Mouse (Mus musculus): ENCODE measurements around the gene Raf1. TPM values are rescaled to one million over a fixed set of nuclear protein-coding genes. Genes with fewer than 3 reads are reported as not detected.
"Not testable (repeated sequence)": the region's sequence is repeated elsewhere in the genome, so short reads cannot be mapped to it uniquely, and the experiment has no call there.

Raf1 gene
- polyA plus RNA-seq, 1 experiment from 2014 or later = 125 TPM

DNA sequence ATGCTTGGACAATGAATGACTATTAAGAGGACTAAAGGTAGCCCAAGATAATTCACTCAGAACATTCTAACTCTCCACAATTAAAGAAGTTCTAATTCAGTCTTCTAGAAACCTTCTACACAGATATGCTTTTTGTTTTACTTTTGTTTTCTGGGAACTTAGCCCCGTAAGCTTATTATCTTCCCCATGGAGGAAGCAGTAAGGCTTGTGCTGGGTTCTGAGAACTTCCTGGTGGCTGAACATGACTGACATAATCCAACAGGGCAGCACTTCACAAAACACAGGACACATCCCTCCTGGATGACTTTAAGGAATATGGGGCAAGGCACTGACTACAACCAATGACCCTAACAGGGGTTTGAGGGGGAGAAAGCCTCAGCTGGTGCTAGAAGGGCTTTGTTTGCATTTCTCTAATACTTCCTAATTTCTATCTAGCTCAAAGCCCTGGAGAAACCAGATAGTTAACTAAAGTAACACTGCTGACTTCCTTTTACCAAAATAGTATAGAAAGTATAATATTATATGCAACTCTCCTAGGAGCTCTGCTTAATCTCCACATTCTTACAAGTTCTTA is 26.6 kb downstream of the Raf1 start:
- H3K27me3 ChIP-seq (replicated peaks) = no peaks in the 10 kb centered on the region
- no peak overlapping the region for H3K4me2 ChIP-seq
- no peak overlapping the region for H3K4me3 ChIP-seq (replicated peaks)
- H3K4me1 ChIP-seq = peaks cover 27% of the 10 kb centered on the region
- no peak for ATAC-seq (ENCODE audit: low FRiP score)
- no peaks in the 10 kb centered on the region for H3K36me3 ChIP-seq
- no peaks in the 10 kb centered on the region for H3K9me3 ChIP-seq (replicated peaks)
- no peak overlapping the region for H3K9ac ChIP-seq (replicated peaks)
- no peak overlapping the region for H3K27ac ChIP-seq (replicated peaks)
- 79% methylated on average over 1 of the region's 1 CpGs for WGBS

DNA sequence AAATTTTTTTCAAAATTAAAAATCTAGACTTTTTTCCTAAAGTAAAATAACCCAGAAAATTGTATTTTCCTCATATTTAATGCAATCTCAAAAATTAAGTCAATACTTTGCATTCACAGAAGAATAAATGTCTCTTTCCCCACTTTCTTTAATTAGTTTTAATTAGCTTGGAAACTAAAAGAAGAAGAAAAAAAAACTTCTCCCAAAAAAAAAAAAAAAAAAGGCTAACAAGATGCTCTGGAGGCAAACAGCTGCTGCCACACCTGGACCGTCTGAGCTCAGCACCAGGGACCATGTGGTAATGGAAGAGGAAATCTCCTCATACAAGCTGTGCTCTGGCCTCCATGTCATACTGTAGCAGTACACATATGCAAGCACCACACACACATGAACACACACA is 33.1 kb downstream of the Raf1 start:
- WGBS = 57% methylated on average over 1 of the region's 1 CpGs
- ATAC-seq (ENCODE audit: low FRiP score) = no peak
- no peak overlapping the region for H3K9ac ChIP-seq (replicated peaks)

DNA sequence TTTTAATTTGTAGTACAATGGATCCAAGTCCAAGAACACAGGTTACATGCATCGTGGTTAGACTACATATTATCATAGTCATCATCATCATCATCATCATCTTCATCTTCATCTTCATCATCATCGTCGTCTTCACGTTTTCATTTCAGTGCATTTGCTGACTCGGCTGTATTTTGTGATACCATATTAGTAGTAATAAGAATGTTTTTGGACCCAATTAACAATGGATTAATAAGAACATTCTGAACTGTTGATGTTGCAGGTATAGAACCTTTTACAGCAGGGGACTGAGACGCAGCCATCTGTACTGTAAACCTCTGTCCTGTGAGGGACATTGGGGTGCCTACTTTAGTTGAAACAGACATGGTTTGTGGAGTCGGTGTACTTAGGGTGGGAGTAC is 38.2 kb downstream of the Raf1 start:
- not testable (repeated sequence) for H3K4me3 ChIP-seq (replicated peaks); H3K27ac ChIP-seq (replicated peaks); H3K4me2 ChIP-seq; H3K9me3 ChIP-seq (replicated peaks); H3K9ac ChIP-seq (replicated peaks); ATAC-seq (ENCODE audit: low FRiP score); H3K4me1 ChIP-seq; H3K27me3 ChIP-seq (replicated peaks)
- WGBS = 96% methylated on average over 7 of the region's 7 CpGs
- H3K36me3 ChIP-seq = peaks cover 49% of the 10 kb centered on the region

More for the DNA sequence above, 33.1 kb downstream of the Raf1 start:
- Histone ChIP-seq H3K27ac (replicated peaks) (no peak overlapping the region), H3K36me3 (peaks cover 9% of the 10 kb centered on the region), H3K9me3 (replicated peaks) (no peaks in the 10 kb centered on the region), H3K27me3 (replicated peaks) (no peaks in the 10 kb centered on the region), H3K4me2 (no peak overlapping the region), H3K4me1 (peaks cover 3% of the 10 kb centered on the region; the same call in 1 of the 2 replicates), H3K4me3 (replicated peaks) (no peak overlapping the region)

DNA sequence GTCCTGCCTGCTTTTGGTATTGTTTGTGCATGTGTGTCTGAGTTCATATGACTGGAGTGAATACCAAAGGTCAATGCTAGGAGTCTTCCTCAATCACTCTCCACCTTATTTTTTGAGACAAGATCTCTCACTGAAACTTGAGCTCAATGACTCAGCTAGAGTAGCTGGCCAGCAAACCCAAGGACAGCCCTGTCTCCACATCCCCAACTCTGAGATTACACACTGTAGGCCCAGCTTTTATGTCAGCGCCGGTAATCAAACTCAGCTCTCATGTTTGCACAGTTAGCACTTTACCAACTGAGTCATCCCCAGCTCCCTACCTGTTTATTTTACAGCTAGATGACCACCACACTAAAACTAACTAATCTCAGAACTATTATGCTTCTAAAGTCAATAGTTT is 42.4 kb downstream of the Raf1 start:
- Histone ChIP-seq H3K9ac (replicated peaks) (no peak overlapping the region), H3K4me2 (no peak overlapping the region), H3K4me3 (replicated peaks) (no peak overlapping the region), H3K27me3 (replicated peaks) (no peaks in the 10 kb centered on the region), H3K9me3 (replicated peaks) (no peaks in the 10 kb centered on the region), H3K27ac (replicated peaks) (no peak overlapping the region), H3K36me3 (peaks cover 80% of the 10 kb centered on the region), H3K4me1 (no peaks in the 10 kb centered on the region)
- 96% methylated on average over 2 of the region's 2 CpGs for WGBS
- no peak for ATAC-seq (ENCODE audit: low FRiP score)

DNA sequence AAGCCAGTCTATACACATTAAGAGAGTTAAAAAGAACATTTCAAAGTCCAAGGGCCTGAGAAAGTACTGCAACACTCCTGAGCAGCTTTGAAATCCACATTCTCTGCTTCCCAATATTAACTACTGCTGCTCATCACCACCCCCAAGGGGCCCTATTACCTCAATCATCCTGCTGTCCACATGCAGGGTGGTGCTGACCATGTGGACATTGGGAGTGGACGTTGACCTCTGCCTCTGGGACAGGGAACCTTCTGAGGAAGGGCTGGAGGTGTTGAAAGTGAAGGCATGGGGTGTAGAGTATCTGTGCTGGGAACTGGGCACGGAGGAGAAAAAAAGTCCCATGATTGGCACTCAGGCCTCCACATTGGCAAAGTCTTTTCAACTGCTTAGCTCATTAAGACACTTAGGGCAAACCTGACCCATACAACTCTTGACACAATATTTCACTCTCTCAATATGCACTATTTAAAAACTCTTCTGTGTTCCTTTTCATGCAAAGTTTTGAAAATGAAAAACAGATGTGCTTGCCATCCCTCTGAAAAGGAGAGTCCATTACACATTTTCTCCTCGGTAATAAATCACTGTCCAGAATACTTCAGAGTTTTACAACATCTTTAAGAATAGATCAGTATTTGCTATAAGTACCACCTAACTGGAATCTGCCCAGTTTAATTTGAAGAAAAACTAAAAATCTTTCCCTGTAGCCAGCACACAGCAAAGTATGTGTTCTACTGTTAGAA is 45.2 kb downstream of the Raf1 start:
- no peak for ATAC-seq (ENCODE audit: low FRiP score)
- WGBS = 91% methylated on average over 3 of the region's 3 CpGs
- Histone ChIP-seq H3K27ac (replicated peaks) (no peak overlapping the region), H3K36me3 (peaks cover 74% of the 10 kb centered on the region), H3K27me3 (replicated peaks) (no peaks in the 10 kb centered on the region), H3K4me2 (no peak overlapping the region), H3K4me3 (replicated peaks) (no peak overlapping the region), H3K9me3 (replicated peaks) (no peaks in the 10 kb centered on the region), H3K4me1 (no peaks in the 10 kb centered on the region), H3K9ac (replicated peaks) (no peak overlapping the region)

DNA sequence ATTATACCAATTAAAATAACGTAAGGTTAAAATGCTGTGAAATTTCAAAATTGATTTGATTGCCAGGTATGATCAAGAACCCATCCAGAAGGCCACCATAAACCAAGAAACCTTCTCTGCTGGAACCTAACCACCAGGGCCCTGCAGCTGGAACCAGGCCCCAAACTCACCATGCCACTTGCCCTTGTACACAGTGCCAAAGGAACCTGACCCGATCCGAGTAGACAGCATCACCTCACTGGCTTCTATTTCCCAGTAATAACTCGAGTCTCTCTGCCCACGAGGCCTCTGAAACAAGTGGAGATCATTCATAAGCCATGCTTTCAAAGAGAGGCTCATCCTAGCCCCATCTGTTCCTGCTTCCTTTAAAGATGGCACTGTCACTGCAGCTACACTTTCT is 50.3 kb downstream of the Raf1 start:
- Histone ChIP-seq H3K27ac (replicated peaks) (no peak overlapping the region), H3K36me3 (peaks cover 77% of the 10 kb centered on the region), H3K27me3 (replicated peaks) (no peaks in the 10 kb centered on the region), H3K9ac (replicated peaks) (no peak overlapping the region), H3K4me1 (no peaks in the 10 kb centered on the region), H3K9me3 (replicated peaks) (no peaks in the 10 kb centered on the region), H3K4me3 (replicated peaks) (no peak overlapping the region), H3K4me2 (no peak overlapping the region)
- no peak for ATAC-seq (ENCODE audit: low FRiP score)
- 90% methylated on average over 5 of the region's 5 CpGs for WGBS

DNA sequence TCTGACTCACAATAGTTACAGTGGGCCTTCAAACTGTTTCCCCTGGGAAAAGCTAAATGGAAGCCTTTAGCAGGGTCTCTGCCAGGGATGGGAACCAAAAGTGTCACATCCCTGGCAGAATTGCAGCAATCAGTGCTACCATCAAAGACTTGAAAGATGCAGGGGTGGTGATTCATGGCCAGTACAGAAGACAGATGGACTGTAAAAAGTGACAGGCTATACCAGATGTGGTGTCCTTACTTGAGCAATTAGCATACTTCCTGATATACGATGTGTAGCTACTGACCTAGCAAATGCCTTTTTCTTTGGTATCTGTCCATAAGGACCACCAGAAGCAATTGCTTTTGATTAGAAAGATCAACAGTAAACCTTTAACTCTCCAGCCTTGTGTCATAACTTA is 55.5 kb downstream of the Raf1 start:
- Histone ChIP-seq H3K36me3 (peaks cover 97% of the 10 kb centered on the region), H3K9me3 (replicated peaks) (no peaks in the 10 kb centered on the region), H3K4me3 (replicated peaks) (no peak overlapping the region), H3K4me1 (no peaks in the 10 kb centered on the region), H3K9ac (replicated peaks) (no peak overlapping the region), H3K27me3 (replicated peaks) (no peaks in the 10 kb centered on the region), H3K4me2 (no peak overlapping the region), H3K27ac (replicated peaks) (no peak overlapping the region)
- ATAC-seq (ENCODE audit: low FRiP score) = no peak
- WGBS = 43% methylated on average over 1 of the region's 1 CpGs

DNA sequence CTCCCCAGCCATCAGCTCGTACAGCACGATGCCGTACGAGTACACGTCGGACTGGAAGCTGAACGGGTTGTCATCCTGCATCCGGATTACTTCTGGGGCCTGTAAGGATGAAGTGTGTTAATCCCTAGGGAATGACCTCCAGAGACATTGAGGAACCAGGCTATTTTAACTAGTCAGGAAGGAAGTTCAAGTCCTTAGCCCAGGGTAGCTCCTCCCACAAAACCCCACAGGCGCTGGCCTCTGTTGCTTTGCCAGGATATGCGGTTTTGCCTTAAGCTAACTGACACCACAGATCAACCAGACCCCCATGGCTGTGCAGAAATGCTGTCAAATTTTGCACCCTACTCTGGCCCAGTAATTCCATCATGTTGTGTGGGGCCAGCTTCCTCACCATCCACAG is 56.6 kb downstream of the Raf1 start:
- H3K9ac ChIP-seq (replicated peaks) = no peak overlapping the region
- H3K4me2 ChIP-seq = no peak overlapping the region
- H3K9me3 ChIP-seq (replicated peaks) = no peaks in the 10 kb centered on the region
- no peaks in the 10 kb centered on the region for H3K27me3 ChIP-seq (replicated peaks)
- H3K27ac ChIP-seq (replicated peaks) = no peak overlapping the region
- H3K4me3 ChIP-seq (replicated peaks) = no peak overlapping the region
- H3K4me1 ChIP-seq = no peaks in the 10 kb centered on the region
- H3K36me3 ChIP-seq = peaks cover 97% of the 10 kb centered on the region
- WGBS = 89% methylated on average over 10 of the region's 10 CpGs
- no peak for ATAC-seq (ENCODE audit: low FRiP score)

DNA sequence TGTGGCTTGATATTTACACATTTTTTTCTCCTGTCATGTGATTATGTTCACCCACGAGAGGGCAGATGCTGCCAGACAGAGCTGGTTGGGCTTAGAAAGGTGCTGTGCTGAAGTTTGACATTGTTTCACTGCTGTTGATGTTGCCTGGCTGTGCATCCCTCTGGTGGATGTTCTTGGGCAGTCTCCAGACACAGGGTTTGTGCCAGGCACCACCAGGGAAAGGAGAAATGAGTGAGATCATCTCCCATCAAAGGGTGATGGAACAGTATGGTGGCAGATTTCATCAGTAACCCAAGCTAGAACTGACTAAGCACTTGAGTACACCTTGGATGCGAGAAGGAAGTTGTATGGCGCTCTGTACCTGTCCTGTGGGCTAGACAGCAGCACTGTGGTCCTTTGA is 60.5 kb downstream of the Raf1 start:
- Histone ChIP-seq H3K4me3 (replicated peaks) (no peak overlapping the region), H3K27ac (replicated peaks) (no peak overlapping the region), H3K9ac (replicated peaks) (no peak overlapping the region), H3K4me1 (no peaks in the 10 kb centered on the region), H3K36me3 (peaks cover 95% of the 10 kb centered on the region), H3K4me2 (no peak overlapping the region), H3K27me3 (replicated peaks) (no peaks in the 10 kb centered on the region), H3K9me3 (replicated peaks) (no peaks in the 10 kb centered on the region)
- no peak for ATAC-seq (ENCODE audit: low FRiP score)
- WGBS = 92% methylated on average over 3 of the region's 3 CpGs

DNA sequence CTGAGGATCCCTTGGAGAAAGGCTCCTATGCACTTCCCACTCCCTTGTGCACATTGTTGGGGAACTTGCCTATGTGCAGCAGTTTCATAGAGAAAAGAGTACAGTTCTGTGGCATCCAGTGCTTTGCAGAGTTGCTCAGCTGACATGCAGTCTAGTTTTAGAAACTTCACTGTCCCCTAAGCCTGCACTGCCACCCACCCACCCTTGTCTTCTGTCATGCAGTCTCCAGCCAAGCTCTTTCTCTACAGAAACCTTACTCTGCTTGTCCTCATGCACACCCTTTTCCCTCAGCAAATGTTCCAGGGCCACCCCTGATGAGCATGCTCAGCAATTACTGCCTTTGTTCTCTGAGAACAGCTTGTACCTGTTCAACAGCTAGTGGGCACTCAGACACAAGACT is 62.6 kb downstream of the Raf1 start:
- Histone ChIP-seq H3K27ac (replicated peaks) (no peak overlapping the region), H3K36me3 (peaks cover 84% of the 10 kb centered on the region)

DNA sequence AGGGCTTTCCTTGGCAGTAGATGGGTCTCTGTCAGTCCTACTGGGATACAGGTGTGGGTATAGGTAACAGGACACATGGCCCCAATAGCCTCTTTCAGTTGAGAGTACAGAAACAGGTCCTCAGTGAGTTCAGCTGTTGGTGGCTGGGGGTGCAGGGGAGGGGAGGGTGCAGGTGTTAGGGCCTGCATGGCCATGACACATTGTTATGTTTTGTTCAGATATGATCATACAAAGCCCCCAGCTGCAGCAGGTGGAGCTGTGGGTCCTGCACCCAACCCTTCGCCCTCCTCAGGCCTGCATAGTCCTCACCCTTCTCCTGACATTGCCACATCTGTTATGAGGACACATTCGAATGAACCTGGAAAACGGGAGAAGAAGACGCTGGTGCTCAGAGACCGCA is 66.1 kb downstream of the Raf1 start:
- H3K27me3 ChIP-seq (replicated peaks) = no peaks in the 10 kb centered on the region
- no peak overlapping the region for H3K9ac ChIP-seq (replicated peaks)
- peaks cover 6% of the 10 kb centered on the region; the same call in 1 of the 2 replicates for H3K4me1 ChIP-seq
- H3K4me3 ChIP-seq (replicated peaks) = no peak overlapping the region
- no peaks in the 10 kb centered on the region for H3K9me3 ChIP-seq (replicated peaks)
- WGBS = 91% methylated on average over 5 of the region's 5 CpGs
- no peak overlapping the region for H3K27ac ChIP-seq (replicated peaks)
- no peak overlapping the region for H3K4me2 ChIP-seq
- H3K36me3 ChIP-seq = peaks cover 49% of the 10 kb centered on the region
- no peak for ATAC-seq (ENCODE audit: low FRiP score)

More for the DNA sequence above, 62.6 kb downstream of the Raf1 start:
- Histone ChIP-seq H3K4me2 (no peak overlapping the region), H3K27me3 (replicated peaks) (no peaks in the 10 kb centered on the region), H3K4me1 (no peaks in the 10 kb centered on the region), H3K4me3 (replicated peaks) (no peak overlapping the region), H3K9me3 (replicated peaks) (no peaks in the 10 kb centered on the region), H3K9ac (replicated peaks) (no peak overlapping the region)
- ATAC-seq (ENCODE audit: low FRiP score) = no peak

DNA sequence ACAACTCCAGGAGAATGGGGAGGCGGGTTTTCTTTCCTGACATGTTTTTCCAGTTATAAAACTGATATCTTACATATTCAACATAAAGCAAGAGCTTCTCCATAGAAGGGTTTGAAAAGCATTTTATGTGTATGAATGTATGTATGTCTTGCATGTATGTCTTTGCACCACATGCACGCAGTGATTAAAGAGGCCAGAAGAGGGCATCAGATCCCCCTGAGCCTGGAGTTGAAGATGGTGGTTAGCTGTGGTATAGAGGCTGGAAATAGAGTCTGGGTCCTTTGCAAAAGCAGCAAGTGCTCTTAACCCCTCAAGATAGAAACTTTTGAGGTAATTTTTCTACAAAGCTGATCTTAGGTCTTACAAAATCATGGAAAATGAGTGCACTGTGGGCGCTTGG is 67.3 kb downstream of the Raf1 start:
- no peak overlapping the region for H3K27ac ChIP-seq (replicated peaks)
- WGBS = 75% methylated on average over 3 of the region's 3 CpGs
- H3K36me3 ChIP-seq = peaks cover 37% of the 10 kb centered on the region

More for the DNA sequence above, 67.3 kb downstream of the Raf1 start:
- ATAC-seq (ENCODE audit: low FRiP score) = no peak
- Histone ChIP-seq H3K27me3 (replicated peaks) (no peaks in the 10 kb centered on the region), H3K9me3 (replicated peaks) (no peaks in the 10 kb centered on the region), H3K4me3 (replicated peaks) (no peak overlapping the region), H3K4me2 (no peak overlapping the region), H3K9ac (replicated peaks) (no peak overlapping the region), H3K4me1 (peaks cover 6% of the 10 kb centered on the region; the same call in 1 of the 2 replicates)
